In genomic region chr19:6343066-6343925, GRCm38 (mm10) we compare ENCODE assay signal across 16 mouse cellular contexts. TPM values are rescaled to one million over a fixed set of nuclear protein-coding genes. Genes with fewer than 3 reads are reported as not detected.
DNase-seq lines count a peak whose midpoint lies in the region; ATAC-seq and TF ChIP-seq lines count a peak whose summit lies in the region.
"Had no signal": no experiment of that assay in that cellular context is flagged by ENCODE, and none has a peak within 500 bp of the region (broad histone marks: within the 10 kb centered on the region; RNA-seq: fewer than 3 reads in every experiment).

No protein-coding gene starts in this region.

- H3K4me2 ChIP-seq in heart, postnatal 0 days (ENCODE audit: low read depth, low read length) = 0 out of 2 replicates have a peak overlapping the region, but pooled peaks have one; percentile 89
- H3K4me2 ChIP-seq: forebrain, embryonic 15.5 days had no signal

- 74% methylated on average over 19 of the region's 19 CpGs for WGBS in heart, postnatal 0 days
- WGBS in spleen, adult 2 months = 60% methylated on average over 19 of the region's 19 CpGs

- no peaks in the 10 kb centered on the region for H3K9me3 ChIP-seq in heart, postnatal 0 days (replicated peaks; ENCODE audit: control insufficient read depth, low read length)
- H3K9me3 ChIP-seq: forebrain, embryonic 15.5 days; midbrain, embryonic 10.5 days had no signal

- H3K9ac ChIP-seq in heart, postnatal 0 days (replicated peaks; ENCODE audit: low read depth, low read length) = no peak overlapping the region
- H3K9ac ChIP-seq: forebrain, embryonic 15.5 days had no signal

- peaks cover 50% of the 10 kb centered on the region for H3K36me3 ChIP-seq in heart, postnatal 0 days (replicated peaks; ENCODE audit: control insufficient read depth, insufficient read depth, low read length)
- H3K36me3 ChIP-seq in spleen, adult 2 months (ENCODE audit: control insufficient read depth, insufficient read depth, low read length) = peaks cover 48% of the 10 kb centered on the region

- H3K4me3 ChIP-seq in heart, postnatal 0 days (ENCODE audit: low read depth, low read length) = no peak overlapping the region
- H3K4me3 ChIP-seq in spleen, adult 2 months (ENCODE audit: extremely low read depth, insufficient read depth, insufficient read length) = no peak overlapping the region
- H3K4me3 ChIP-seq: forebrain, embryonic 15.5 days had no signal

- H3K4me1 ChIP-seq in heart, postnatal 0 days (ENCODE audit: control insufficient read depth, insufficient read depth) = 0 out of 2 replicates have a peak, but pooled peaks cover 4% of the 10 kb centered on the region
- H3K4me1 ChIP-seq in spleen, adult 2 months (ENCODE audit: control insufficient read depth, insufficient read depth, insufficient read length) = peaks cover 20% of the 10 kb centered on the region; the same call in 1 of the 2 replicates

- TF ChIP-seq POLR2A in spleen, adult 2 months (IDR thresholded peaks at IDR 0.05; ENCODE audit: low read depth, low read length) = no peak

- no peak overlapping the region for H3K27ac ChIP-seq in heart, postnatal 0 days (ENCODE audit: low read depth)
- peak overlapping the region; percentile 93; the same call in 1 of the 2 replicates for H3K27ac ChIP-seq in spleen, adult 2 months (ENCODE audit: insufficient read depth, low read length)
- H3K27ac ChIP-seq: forebrain, embryonic 15.5 days; midbrain, embryonic 10.5 days had no signal

- no peak for ATAC-seq in heart, postnatal 0 days (ENCODE audit: insufficient read depth, low read depth)
- ATAC-seq: forebrain, embryonic 15.5 days had no signal

- peak; percentile 63 for DNase-seq in cerebellum, adult 11-12 months
- no peak for DNase-seq in cerebellum, postnatal 25 days
- DNase-seq in heart, postnatal 0 days (ENCODE audit: low spot score) = no peak
- DNase-seq in heart, adult 18-20 months = no peak
- DNase-seq in spleen, adult 2 months (ENCODE audit: low read depth in 1 of 2, low spot score in 2 of 2) = no peak
- no peak for DNase-seq in spleen, adult 18-20 months
- no peak for DNase-seq in adrenal gland, postnatal 25 days
- DNase-seq in adrenal gland, adult 2 months = no peak
- DNase-seq: adrenal gland, postnatal 10 days; embryo, embryonic 11 days; gastrocnemius, postnatal 14 days; heart, postnatal 10 days; kidney, postnatal 25 days; right cerebral cortex, postnatal 14 days had no signal

- H3K27me3 ChIP-seq in heart, postnatal 0 days (ENCODE audit: control insufficient read depth, insufficient read depth, low read length) = no peaks in the 10 kb centered on the region
- H3K27me3 ChIP-seq in spleen, adult 2 months (ENCODE audit: control insufficient read depth, insufficient read depth, low read length) = no peaks in the 10 kb centered on the region
- H3K27me3 ChIP-seq: forebrain, embryonic 15.5 days had no signal

- no peak for TF ChIP-seq CTCF in heart, postnatal 0 days (IDR thresholded peaks at IDR 0.05; ENCODE audit: low read depth)
- TF ChIP-seq CTCF in spleen, adult 2 months (IDR thresholded peaks at IDR 0.05; ENCODE audit: extremely low read depth, insufficient read depth, insufficient read length, insufficient replicate concordance) = 0 out of 2 replicates have a peak, but pooled peaks have one; percentile 6

- no peak for TF ChIP-seq EP300 in heart, postnatal 0 days (IDR thresholded peaks at IDR 0.05; ENCODE audit: low read depth)

RNA-seq across cellular contexts. Expression of gene Map4k2, which starts 2.4 kb away (rescaled TPM):
- 48.4 and 59.1 TPM in 2 replicates for total RNA-seq in heart, postnatal 0 days (2014; rRNA removed; ENCODE audit: low replicate concordance)
- polyA plus RNA-seq in heart, postnatal 0 days (2015; fragmentation: Nextera tagmentation; extraction: Ambion mirVana) = 9.6 and 10.1 TPM in 2 replicates
- 10 to 100 TPM; 30.7 to 43.0 TPM for total RNA-seq in heart, adult 18-20 months (2021)
- polyA plus RNA-seq in spleen, adult 2 months (2012; rRNA removed) = 487 and 792 TPM in 2 replicates
- total RNA-seq in adrenal gland, postnatal 25 days (2021) = 44.7 and 56.3 TPM in 2 replicates
- total RNA-seq in adrenal gland, adult 2 months (2021) = 10 to 100 TPM; 36.1 to 38.5 TPM
- polyA plus RNA-seq in adrenal gland, adult 2 months (2012; rRNA removed) = 150 and 161 TPM in 2 replicates

RNA-seq across cellular contexts. Expression of gene Men1, which starts 8.5 kb away (rescaled TPM):
- total RNA-seq in heart, postnatal 0 days (2014; rRNA removed; ENCODE audit: low replicate concordance) = 20.6 and 46.5 TPM in 2 replicates
- polyA plus RNA-seq in heart, postnatal 0 days (2015; fragmentation: Nextera tagmentation; extraction: Ambion mirVana) = 20.1 and 20.3 TPM in 2 replicates
- 10 to 100 TPM; 13.3 to 14.0 TPM for total RNA-seq in heart, adult 18-20 months (2021)
- 54.2 and 57.2 TPM in 2 replicates for polyA plus RNA-seq in spleen, adult 2 months (2012; rRNA removed)
- 60.1 and 69.7 TPM in 2 replicates for total RNA-seq in adrenal gland, postnatal 25 days (2021)
- total RNA-seq in adrenal gland, adult 2 months (2021) = 10 to 100 TPM; 54.6 to 54.8 TPM
- polyA plus RNA-seq in adrenal gland, adult 2 months (2012; rRNA removed) = 71.1 and 71.2 TPM in 2 replicates

RNA-seq across cellular contexts. Expression of gene Sf1, which starts 20.2 kb away (rescaled TPM):
- total RNA-seq in heart, postnatal 0 days (2014; rRNA removed; ENCODE audit: low replicate concordance) = 41.8 and 94.6 TPM in 2 replicates
- 31.8 and 38.3 TPM in 2 replicates for polyA plus RNA-seq in heart, postnatal 0 days (2015; fragmentation: Nextera tagmentation; extraction: Ambion mirVana)
- 10 to 100 TPM; 66.5 to 94.7 TPM for total RNA-seq in heart, adult 18-20 months (2021)
- 177 and 239 TPM in 2 replicates for polyA plus RNA-seq in spleen, adult 2 months (2012; rRNA removed)
- total RNA-seq in adrenal gland, postnatal 25 days (2021) = 211 and 245 TPM in 2 replicates
- 100 to 1,000 TPM; 141 to 286 TPM for total RNA-seq in adrenal gland, adult 2 months (2021)
- polyA plus RNA-seq in adrenal gland, adult 2 months (2012; rRNA removed) = 346 and 350 TPM in 2 replicates

RNA-seq across cellular contexts. Expression of gene Cdc42bpg, which starts 37.0 kb away (rescaled TPM):
- total RNA-seq in heart, postnatal 0 days (2014; rRNA removed; ENCODE audit: low replicate concordance) = 4.8 and 9.5 TPM in 2 replicates
- 0.49 and 0.51 TPM in 2 replicates for polyA plus RNA-seq in heart, postnatal 0 days (2015; fragmentation: Nextera tagmentation; extraction: Ambion mirVana)
- 10 to 100 TPM; 13.8 TPM for total RNA-seq in heart, adult 18-20 months (2021)
- polyA plus RNA-seq in spleen, adult 2 months (2012; rRNA removed) = 7.7 and 8.9 TPM in 2 replicates
- 22.8 and 34.2 TPM in 2 replicates for total RNA-seq in adrenal gland, postnatal 25 days (2021)
- 10 to 100 TPM; 14.4 to 24.6 TPM for total RNA-seq in adrenal gland, adult 2 months (2021)
- 23.7 and 26.6 TPM in 2 replicates for polyA plus RNA-seq in adrenal gland, adult 2 months (2012; rRNA removed)

RNA-seq across cellular contexts. Expression of gene Pygm, which starts 40.9 kb away (rescaled TPM):
- total RNA-seq in heart, postnatal 0 days (2014; rRNA removed; ENCODE audit: low replicate concordance) = 451 and 487 TPM in 2 replicates
- 390 and 400 TPM in 2 replicates for polyA plus RNA-seq in heart, postnatal 0 days (2015; fragmentation: Nextera tagmentation; extraction: Ambion mirVana)
- 1,000 to 10,000 TPM; 1,224 to 1,269 TPM for total RNA-seq in heart, adult 18-20 months (2021)
- 7.3 and 8.1 TPM in 2 replicates for polyA plus RNA-seq in spleen, adult 2 months (2012; rRNA removed)
- 61.6 and 85.9 TPM in 2 replicates for total RNA-seq in adrenal gland, postnatal 25 days (2021)
- 10 to 100 TPM; 48.3 to 94.0 TPM for total RNA-seq in adrenal gland, adult 2 months (2021)
- 97.8 and 115 TPM in 2 replicates for polyA plus RNA-seq in adrenal gland, adult 2 months (2012; rRNA removed)
